Mouse (Mus musculus) thymus, postnatal 14 days (tissue): ENCODE measurements around the gene Cops4.

ENCODE experiments used
- DNase-seq: peaks from one replicate; pipeline ENCODE4 v3.0.0; 2021

Gene Cops4

GRCm38 (mm10) chr5:100581622-100582434 is 63.7 kb downstream of the Cops4 start:
- DNase-seq, result no peak

GRCm38 (mm10) chr5:100582435-100582826 is 64.3 kb downstream of the Cops4 start:
- no peak for DNase-seq

- DNase-seq, result no peak
Observed at GRCm38 (mm10) chr5:100583066-100583465, 65.0 kb downstream of the Cops4 start.

- DNase-seq, result no peak
Observed at GRCm38 (mm10) chr5:100585206-100585644, 67.1 kb downstream of the Cops4 start.

GRCm38 (mm10) chr5:100585657-100586056 is 67.5 kb downstream of the Cops4 start:
- DNase-seq, result no peak

- no peak for DNase-seq
Observed at GRCm38 (mm10) chr5:100587136-100587535, 69.0 kb downstream of the Cops4 start.

- no peak for DNase-seq
Observed at GRCm38 (mm10) chr5:100587626-100588025, 69.5 kb downstream of the Cops4 start.

DNA sequence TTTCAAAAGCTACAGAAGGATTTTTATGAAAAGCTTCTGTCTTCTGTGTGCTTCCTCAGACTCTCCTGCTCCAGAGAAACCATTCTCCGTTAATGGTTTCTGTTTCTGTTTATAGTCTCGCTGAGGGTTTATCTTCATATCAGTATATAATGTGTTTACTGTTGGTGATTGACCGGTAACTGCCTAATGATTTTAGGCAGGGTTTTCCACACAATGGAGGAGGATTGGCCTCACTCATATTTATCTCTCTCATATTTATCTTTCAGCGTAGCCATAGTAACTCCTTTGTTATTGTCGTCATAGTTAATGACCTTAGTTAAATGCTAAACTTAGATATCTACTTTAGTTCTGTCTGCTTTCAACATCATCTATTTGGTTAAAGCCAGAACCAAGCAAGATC is 72.4 kb downstream of the Cops4 start:
- DNase-seq, result no peak

GRCm38 (mm10) chr5:100594803-100595467 is 76.8 kb downstream of the Cops4 start:
- no peak for DNase-seq

- no peak for DNase-seq
Observed at GRCm38 (mm10) chr5:100595999-100596398, 77.9 kb downstream of the Cops4 start.
